Mouse (Mus musculus) midbrain, postnatal 0 days (tissue): ENCODE measurements at regions not wholly inside any gene's neighbourhood (a gene's known extent, or its start where the extent isn't known, plus 50 kb on each side); places are given as distances from the start of the nearest gene placed in this dataset.
A peak's percentile ranks its signal among the peaks of the same experiment; 100 is the strongest.

ENCODE experiments used
- ATAC-seq: fragments of 200-750 bp; cut with Nextera tagmentation; 2 replicates; pipeline ENCODE4 v1.8.0; 2017; ENCODE audit warnings: moderate number of reproducible peaks, mild to moderate bottlenecking, moderate TSS enrichment, moderate library complexity; ENCODE audit not compliant: low FRiP score
- DNase-seq: peaks from one replicate; pipeline ENCODE4 v3.0.0-alpha.2; 2015; ENCODE audit warnings: low spot score
- H3K27ac ChIP-seq: fragments of 300-500 bp; sonication (generic); 2 replicates; pipeline ENCODE4 v1.5.1; 2014; ENCODE audit warnings: low read depth, mild to moderate bottlenecking, low read length, mixed read lengths
- H3K27me3 ChIP-seq: fragments of 300-500 bp; sonication (generic); 2 replicates; pipeline ENCODE4 v1.6.1; 2014; ENCODE audit warnings: low read length, control low read depth, mixed read lengths; ENCODE audit not compliant: insufficient read depth
- H3K36me3 ChIP-seq: fragments of 300-500 bp; sonication (generic); 2 replicates; pipeline ENCODE4 v1.6.1; 2014; ENCODE audit warnings: low read length, control low read depth, mixed read lengths; ENCODE audit not compliant: insufficient read depth
- H3K4me1 ChIP-seq: fragments of 300-500 bp; sonication (generic); 2 replicates; pipeline ENCODE4 v1.6.1; 2014; ENCODE audit warnings: mild to moderate bottlenecking, control low read depth, antibody characterized with exemption, low read length, mixed read lengths; ENCODE audit not compliant: insufficient read depth
- H3K4me2 ChIP-seq: fragments of 300-500 bp; sonication (generic); 2 replicates; pipeline ENCODE4 v1.6.1; 2014; ENCODE audit warnings: low read depth, mild to moderate bottlenecking, low read length, mixed read lengths; ENCODE audit not compliant: poor library complexity, severe bottlenecking
- H3K4me3 ChIP-seq: fragments of 300-500 bp; sonication (generic); 2 replicates; pipeline ENCODE4 v1.5.1; 2014; ENCODE audit warnings: low read depth, mild to moderate bottlenecking, low read length, moderate library complexity
- H3K9ac ChIP-seq: fragments of 300-500 bp; sonication (generic); replicated peaks from 2 replicates; pipeline ENCODE4 v1.6.1; 2014; ENCODE audit warnings: mild to moderate bottlenecking, low read length, moderate library complexity, mixed read lengths; ENCODE audit not compliant: poor library complexity, severe bottlenecking
- H3K9me3 ChIP-seq: fragments of 300-500 bp; sonication (generic); 2 replicates; pipeline ENCODE4 v1.6.1; 2016; ENCODE audit warnings: low read length, control low read depth
- CTCF ChIP-seq: IDR thresholded peaks from 2 replicates; pipeline ENCODE4 v1.5.1; 2016; ENCODE audit warnings: antibody characterized with exemption, mild to moderate bottlenecking
- WGBS: fragments of 180-500 bp; shearing (Covaris S2); extraction: QIAGEN DNeasy Blood & Tissue Kit; methylation state at CpG from one replicate; pipeline ENCODE4 v1.1.7; 2014; 5-methylcytosine and 5-hydroxymethylcytosine counted together

GRCm38 (mm10) chr2:61058545-61059235, 95.7 kb upstream of the Rbms1 start:
- TF ChIP-seq CTCF: no peak
- no peaks in the 10 kb centered on the region for H3K36me3 ChIP-seq
- no peak overlapping the region for H3K4me2 ChIP-seq
- no peak overlapping the region for H3K4me3 ChIP-seq
- no peak overlapping the region for H3K9ac ChIP-seq
- H3K27me3 ChIP-seq: no peaks in the 10 kb centered on the region
- H3K9me3 ChIP-seq: no peaks in the 10 kb centered on the region
- DNase-seq (peak; percentile 40), ATAC-seq (no peak)
- no peaks in the 10 kb centered on the region for H3K4me1 ChIP-seq
- 26% methylated on average over 6 of the region's 6 CpGs for WGBS
- H3K27ac ChIP-seq: no peak overlapping the region; the same call in 1 of the 2 replicates

GRCm38 (mm10) chr2:61052296-61052695, 89.3 kb upstream of the Rbms1 start:
- Histone ChIP-seq H3K9ac (no peak overlapping the region), H3K4me3 (no peak overlapping the region), H3K27ac (no peak overlapping the region), H3K4me2 (no peak overlapping the region), H3K27me3 (no peaks in the 10 kb centered on the region), H3K36me3 (no peaks in the 10 kb centered on the region), H3K4me1 (no peaks in the 10 kb centered on the region), H3K9me3 (no peaks in the 10 kb centered on the region)
- no peak for DNase-seq
- TF ChIP-seq CTCF: no peak
- WGBS: 79% methylated on average over 9 of the region's 9 CpGs
- ATAC-seq: no peak

DNA sequence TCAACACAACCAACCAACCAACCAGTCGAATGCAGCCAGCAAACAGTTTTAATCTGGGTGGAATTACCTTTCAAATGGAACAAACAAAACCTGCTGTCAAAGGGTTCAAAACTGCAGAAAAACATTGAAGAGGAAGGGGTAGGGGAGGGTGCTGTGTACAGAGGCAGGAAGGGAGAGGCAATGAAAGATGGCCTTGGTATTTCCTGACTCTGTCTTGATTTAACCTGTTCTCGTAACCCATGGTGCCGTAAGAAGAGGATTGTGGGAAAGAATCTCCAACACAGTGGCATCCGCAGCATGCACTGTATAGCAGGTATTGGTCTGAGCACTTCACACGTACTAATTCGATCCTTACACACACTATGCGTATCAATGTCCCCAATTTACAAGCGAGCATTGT, 88.8 kb upstream of the Rbms1 start:
- no peak overlapping the region for H3K4me3 ChIP-seq
- H3K9me3 ChIP-seq: no peaks in the 10 kb centered on the region
- no peaks in the 10 kb centered on the region for H3K4me1 ChIP-seq
- H3K9ac ChIP-seq: no peak overlapping the region
- no peaks in the 10 kb centered on the region for H3K27me3 ChIP-seq
- 89% methylated on average over 8 of the region's 8 CpGs for WGBS
- no peak overlapping the region for H3K4me2 ChIP-seq
- H3K27ac ChIP-seq: no peak overlapping the region
- DNase-seq: no peak
- no peak for TF ChIP-seq CTCF
- no peak for ATAC-seq
- H3K36me3 ChIP-seq: no peaks in the 10 kb centered on the region

DNA sequence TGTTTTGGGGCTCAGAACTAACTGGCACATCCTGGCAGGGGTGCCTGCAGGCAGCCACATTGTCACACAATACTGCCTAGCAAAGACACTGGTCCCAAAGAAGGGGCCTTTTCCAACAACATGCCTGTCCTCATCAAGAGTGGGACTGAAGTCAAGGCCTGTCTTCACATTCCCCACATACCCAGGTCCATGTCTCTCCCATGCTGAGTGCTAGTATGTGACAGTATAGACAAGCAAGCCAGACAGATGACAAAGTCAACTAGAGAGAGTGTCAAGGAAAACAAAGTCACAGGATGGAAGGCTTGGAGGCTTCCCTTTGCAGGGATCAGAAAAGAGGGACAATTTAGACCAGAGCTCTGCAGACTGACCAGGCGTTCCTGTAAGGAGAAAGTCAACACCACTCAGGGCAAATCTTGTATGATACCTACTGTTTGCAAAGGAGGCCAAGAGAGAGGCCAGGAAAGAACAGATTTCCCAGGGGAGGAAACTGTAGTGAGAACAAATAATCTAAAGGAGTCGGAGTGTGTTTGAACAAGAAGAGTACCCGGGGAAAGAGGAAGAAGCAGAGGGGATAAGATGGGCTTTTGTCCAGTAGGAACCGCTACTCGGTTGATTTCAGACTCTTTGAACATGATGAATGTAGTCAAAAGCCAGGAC, 83.2 kb upstream of the Rbms1 start:
- H3K4me2 ChIP-seq: no peak overlapping the region
- no peak overlapping the region for H3K27ac ChIP-seq
- H3K27me3 ChIP-seq: no peaks in the 10 kb centered on the region
- H3K4me1 ChIP-seq: no peaks in the 10 kb centered on the region
- DNase-seq: no peak
- no peaks in the 10 kb centered on the region for H3K9me3 ChIP-seq
- no peak for ATAC-seq
- H3K9ac ChIP-seq: no peak overlapping the region
- TF ChIP-seq CTCF: no peak
- H3K36me3 ChIP-seq: no peaks in the 10 kb centered on the region
- no peak overlapping the region for H3K4me3 ChIP-seq
- 80% methylated on average over 5 of the region's 5 CpGs for WGBS

DNA sequence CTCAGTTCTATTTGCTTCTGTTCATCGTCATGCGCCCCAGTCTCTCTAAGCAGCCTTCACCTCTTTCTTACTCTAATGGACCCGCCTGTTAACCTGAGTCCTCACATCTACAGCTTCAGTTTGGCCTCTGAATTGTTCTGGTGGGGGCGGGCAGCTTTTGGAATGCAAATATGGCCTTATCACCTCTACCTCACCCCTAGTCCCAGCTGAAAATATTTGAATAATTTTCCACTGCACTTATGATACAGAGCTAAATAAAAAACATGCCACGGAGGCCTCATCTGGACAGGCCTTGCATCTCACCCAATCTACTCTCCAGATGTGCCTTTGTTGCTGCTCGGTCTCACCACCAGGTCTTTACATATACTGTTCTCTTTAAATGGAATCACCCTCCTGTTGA, 82.5 kb upstream of the Rbms1 start:
- DNase-seq (no peak), ATAC-seq (no peak)
- no peaks in the 10 kb centered on the region for H3K36me3 ChIP-seq
- no peak overlapping the region for H3K9ac ChIP-seq
- no peaks in the 10 kb centered on the region for H3K9me3 ChIP-seq
- WGBS: 93% methylated on average over 6 of the region's 6 CpGs
- no peaks in the 10 kb centered on the region for H3K27me3 ChIP-seq
- no peak overlapping the region for H3K27ac ChIP-seq
- H3K4me2 ChIP-seq: no peak overlapping the region
- no peaks in the 10 kb centered on the region for H3K4me1 ChIP-seq
- H3K4me3 ChIP-seq: no peak overlapping the region
- no peak for TF ChIP-seq CTCF

GRCm38 (mm10) chr2:61032920-61033319, 69.9 kb upstream of the Rbms1 start:
- H3K36me3 ChIP-seq: no peaks in the 10 kb centered on the region
- H3K27ac ChIP-seq: no peak overlapping the region
- H3K4me1 ChIP-seq: no peaks in the 10 kb centered on the region
- H3K9ac ChIP-seq: no peak overlapping the region
- ATAC-seq: no peak
- TF ChIP-seq CTCF: no peak
- WGBS: 97% methylated on average over 1 of the region's 1 CpGs
- no peak for DNase-seq
- H3K27me3 ChIP-seq: no peaks in the 10 kb centered on the region
- no peak overlapping the region for H3K4me2 ChIP-seq
- no peaks in the 10 kb centered on the region for H3K9me3 ChIP-seq
- H3K4me3 ChIP-seq: no peak overlapping the region
